ENCODE assay signal across 8 mouse cellular contexts in genomic region chr4:133600306-133600705, GRCm38 (mm10). TPM values are rescaled to one million over a fixed set of nuclear protein-coding genes. Genes with fewer than 3 reads are reported as not detected.
DNase-seq lines count a peak whose midpoint lies in the region; ATAC-seq lines count a peak whose summit lies in the region.

No protein-coding gene starts in this region.

- H3K27me3 ChIP-seq in erythroblast, embryonic 14.5 days (ENCODE audit: control insufficient read depth): peaks cover 38% of the 10 kb centered on the region
- peaks cover 40% of the 10 kb centered on the region for H3K27me3 ChIP-seq in neural tube, embryonic 11.5 days (ENCODE audit: control insufficient read depth, insufficient read depth, low read length)
- H3K27me3 ChIP-seq in limb, embryonic 13.5 days: peaks cover 58% of the 10 kb centered on the region
- H3K27me3 ChIP-seq in stomach, embryonic 15.5 days (replicated peaks): peaks cover 15% of the 10 kb centered on the region

- ATAC-seq in erythroblast, adult 5-6 weeks (replicated peaks; ENCODE audit: low FRiP score, poor library complexity, severe bottlenecking): no peak
- no peak for ATAC-seq in neural tube, embryonic 11.5 days (ENCODE audit: insufficient read depth, low FRiP score, low TSS enrichment)
- ATAC-seq in limb, embryonic 13.5 days (ENCODE audit: low FRiP score, low read depth): no peak
- ATAC-seq in stomach, embryonic 15.5 days (ENCODE audit: insufficient read depth, low FRiP score, low read depth): no peak
- ATAC-seq in erythroid progenitor cell, adult 5-6 weeks (replicated peaks; ENCODE audit: low FRiP score, poor library complexity, severe bottlenecking): no peak

- peaks cover 25% of the 10 kb centered on the region for H3K4me1 ChIP-seq in erythroblast, embryonic 14.5 days (ENCODE audit: control insufficient read depth)
- H3K4me1 ChIP-seq in neural tube, embryonic 11.5 days (ENCODE audit: control insufficient read depth, insufficient read depth, low read length): no peaks in the 10 kb centered on the region
- H3K4me1 ChIP-seq in limb, embryonic 13.5 days: peaks cover 21% of the 10 kb centered on the region
- H3K4me1 ChIP-seq in stomach, embryonic 15.5 days: peaks cover 15% of the 10 kb centered on the region

- H3K36me3 ChIP-seq in erythroblast, embryonic 14.5 days (ENCODE audit: control insufficient read depth): no peaks in the 10 kb centered on the region
- H3K36me3 ChIP-seq in neural tube, embryonic 11.5 days (ENCODE audit: control insufficient read depth, insufficient read depth, low read length): no peaks in the 10 kb centered on the region
- H3K36me3 ChIP-seq in limb, embryonic 13.5 days: peaks cover 21% of the 10 kb centered on the region
- H3K36me3 ChIP-seq in stomach, embryonic 15.5 days: no peaks in the 10 kb centered on the region

- 12% methylated on average over 9 of the region's 9 CpGs for WGBS in neural tube, embryonic 11.5 days
- 12% methylated on average over 9 of the region's 9 CpGs for WGBS in limb, embryonic 13.5 days
- 14% methylated on average over 9 of the region's 9 CpGs for WGBS in stomach, embryonic 15.5 days

- no peak for DNase-seq in neural tube, embryonic 11.5 days (ENCODE audit: low spot score)
- DNase-seq in neural tube, embryonic 10.5 days (ENCODE audit: extremely low spot score, low spot score): no peak
- DNase-seq in cerebellum, postnatal 25 days: no peak

- H3K9me3 ChIP-seq in erythroblast, embryonic 14.5 days (ENCODE audit: control insufficient read depth, low read length): no peaks in the 10 kb centered on the region
- no peaks in the 10 kb centered on the region for H3K9me3 ChIP-seq in neural tube, embryonic 11.5 days (ENCODE audit: control insufficient read depth, low read length)
- no peaks in the 10 kb centered on the region for H3K9me3 ChIP-seq in limb, embryonic 13.5 days
- H3K9me3 ChIP-seq in stomach, embryonic 15.5 days: no peaks in the 10 kb centered on the region

- H3K9ac ChIP-seq in neural tube, embryonic 11.5 days (ENCODE audit: low read length): no peak overlapping the region
- peak overlapping the region; percentile 63 for H3K9ac ChIP-seq in limb, embryonic 13.5 days
- H3K9ac ChIP-seq in stomach, embryonic 15.5 days: peak overlapping the region; percentile 44; the same call in 1 of the 2 replicates

- no peak overlapping the region for H3K27ac ChIP-seq in neural tube, embryonic 11.5 days (ENCODE audit: low read depth, low read length)
- peak overlapping the region; percentile 44; the same call in 1 of the 2 replicates for H3K27ac ChIP-seq in limb, embryonic 13.5 days
- H3K27ac ChIP-seq in stomach, embryonic 15.5 days: peak overlapping the region; percentile 87

- peak overlapping the region; percentile 64 for H3K4me3 ChIP-seq in erythroblast, embryonic 14.5 days (replicated peaks)
- H3K4me3 ChIP-seq in neural tube, embryonic 11.5 days (ENCODE audit: low read depth, low read length): peak overlapping the region; percentile 41
- peak overlapping the region; percentile 54 for H3K4me3 ChIP-seq in limb, embryonic 13.5 days
- peak overlapping the region; percentile 54 for H3K4me3 ChIP-seq in stomach, embryonic 15.5 days (replicated peaks)

- H3K4me2 ChIP-seq in neural tube, embryonic 11.5 days (ENCODE audit: low read depth): peak overlapping the region; percentile 72; the same call in 1 of the 2 replicates
- peak overlapping the region; percentile 79 for H3K4me2 ChIP-seq in limb, embryonic 13.5 days (replicated peaks)
- H3K4me2 ChIP-seq in stomach, embryonic 15.5 days: peak overlapping the region; percentile 78

RNA-seq across cellular contexts. Expression of gene Sfn, which starts 1.7 kb away (rescaled TPM):
- 0.06 and 0.22 TPM in 2 replicates for polyA plus RNA-seq in erythroblast, embryonic 14.5 days (2012)
- 0.84 TPM in 1 of 2 replicates, not detected in the other for total RNA-seq in erythroblast, adult 5-6 weeks (2015; ENCODE audit: low replicate concordance)
- 0.28 and 1.5 TPM in 2 replicates for total RNA-seq in erythroblast, adult 5-6 weeks (2017; ENCODE audit: low replicate concordance)
- 18.6 and 19.3 TPM in 2 replicates for polyA plus RNA-seq in neural tube, embryonic 11.5 days (2014; fragmentation: Nextera tagmentation; extraction: Ambion mirVana)
- polyA plus RNA-seq in limb, embryonic 13.5 days (2015; fragmentation: Nextera tagmentation; extraction: Ambion mirVana): 68.0 and 81.3 TPM in 2 replicates
- polyA plus RNA-seq in stomach, embryonic 15.5 days (2015; fragmentation: Nextera tagmentation; extraction: Ambion mirVana): 138 and 228 TPM in 2 replicates
- 2.9 TPM in 1 of 2 replicates, not detected in the other for total RNA-seq in erythroid progenitor cell, adult 5-6 weeks (2015; ENCODE audit: low replicate concordance)
- total RNA-seq in erythroid progenitor cell, adult 5-6 weeks (2017; ENCODE audit: low replicate concordance): 0.64 TPM in 1 of 2 replicates, not detected in the other

RNA-seq across cellular contexts. Expression of gene Gpn2, which starts 16.1 kb away (rescaled TPM):
- polyA plus RNA-seq in erythroblast, embryonic 14.5 days (2012): 4.0 and 4.2 TPM in 2 replicates
- 1.7 and 3.1 TPM in 2 replicates for total RNA-seq in erythroblast, adult 5-6 weeks (2015; ENCODE audit: low replicate concordance)
- total RNA-seq in erythroblast, adult 5-6 weeks (2017; ENCODE audit: low replicate concordance): 1.3 and 11.2 TPM in 2 replicates
- 24.6 and 31.9 TPM in 2 replicates for polyA plus RNA-seq in neural tube, embryonic 11.5 days (2014; fragmentation: Nextera tagmentation; extraction: Ambion mirVana)
- polyA plus RNA-seq in limb, embryonic 13.5 days (2015; fragmentation: Nextera tagmentation; extraction: Ambion mirVana): 18.0 and 19.6 TPM in 2 replicates
- 16.4 and 17.7 TPM in 2 replicates for polyA plus RNA-seq in stomach, embryonic 15.5 days (2015; fragmentation: Nextera tagmentation; extraction: Ambion mirVana)
- 4.2 and 12.3 TPM in 2 replicates for total RNA-seq in erythroid progenitor cell, adult 5-6 weeks (2015; ENCODE audit: low replicate concordance)
- total RNA-seq in erythroid progenitor cell, adult 5-6 weeks (2017; ENCODE audit: low replicate concordance): 4.2 and 5.0 TPM in 2 replicates

RNA-seq across cellular contexts. Expression of gene Gpatch3, which starts 25.8 kb away (rescaled TPM):
- polyA plus RNA-seq in erythroblast, embryonic 14.5 days (2012): 1.2 and 1.6 TPM in 2 replicates
- total RNA-seq in erythroblast, adult 5-6 weeks (2015; ENCODE audit: low replicate concordance): 0.84 TPM in 1 of 2 replicates, not detected in the other
- total RNA-seq in erythroblast, adult 5-6 weeks (2017; ENCODE audit: low replicate concordance): 9.7 and 26.5 TPM in 2 replicates
- 8.5 and 10.7 TPM in 2 replicates for polyA plus RNA-seq in neural tube, embryonic 11.5 days (2014; fragmentation: Nextera tagmentation; extraction: Ambion mirVana)
- polyA plus RNA-seq in limb, embryonic 13.5 days (2015; fragmentation: Nextera tagmentation; extraction: Ambion mirVana): 7.5 and 9.5 TPM in 2 replicates
- 6.2 and 6.5 TPM in 2 replicates for polyA plus RNA-seq in stomach, embryonic 15.5 days (2015; fragmentation: Nextera tagmentation; extraction: Ambion mirVana)
- 1.7 and 3.6 TPM in 2 replicates for total RNA-seq in erythroid progenitor cell, adult 5-6 weeks (2015; ENCODE audit: low replicate concordance)
- 4.1 and 19.7 TPM in 2 replicates for total RNA-seq in erythroid progenitor cell, adult 5-6 weeks (2017; ENCODE audit: low replicate concordance)

RNA-seq across cellular contexts. Expression of gene Nr0b2, which starts 47.1 kb away (rescaled TPM):
- not detected in 2 replicates for polyA plus RNA-seq in erythroblast, embryonic 14.5 days (2012)
- total RNA-seq in erythroblast, adult 5-6 weeks (2015; ENCODE audit: low replicate concordance): not detected in 2 replicates
- not detected in 2 replicates for total RNA-seq in erythroblast, adult 5-6 weeks (2017; ENCODE audit: low replicate concordance)
- polyA plus RNA-seq in neural tube, embryonic 11.5 days (2014; fragmentation: Nextera tagmentation; extraction: Ambion mirVana): not detected in 2 replicates
- 0.13 and 0.28 TPM in 2 replicates for polyA plus RNA-seq in limb, embryonic 13.5 days (2015; fragmentation: Nextera tagmentation; extraction: Ambion mirVana)
- 10.4 and 11.2 TPM in 2 replicates for polyA plus RNA-seq in stomach, embryonic 15.5 days (2015; fragmentation: Nextera tagmentation; extraction: Ambion mirVana)
- not detected in 2 replicates for total RNA-seq in erythroid progenitor cell, adult 5-6 weeks (2015; ENCODE audit: low replicate concordance)
- not detected in 2 replicates for total RNA-seq in erythroid progenitor cell, adult 5-6 weeks (2017; ENCODE audit: low replicate concordance)

RNA-seq across cellular contexts. Expression of gene Zdhhc18, which starts 49.6 kb away (rescaled TPM):
- 0.25 and 0.43 TPM in 2 replicates for polyA plus RNA-seq in erythroblast, embryonic 14.5 days (2012)
- total RNA-seq in erythroblast, adult 5-6 weeks (2015; ENCODE audit: low replicate concordance): 4.4 and 8.8 TPM in 2 replicates
- 3.8 and 8.8 TPM in 2 replicates for total RNA-seq in erythroblast, adult 5-6 weeks (2017; ENCODE audit: low replicate concordance)
- 3.5 and 5.5 TPM in 2 replicates for polyA plus RNA-seq in neural tube, embryonic 11.5 days (2014; fragmentation: Nextera tagmentation; extraction: Ambion mirVana)
- 3.1 and 5.9 TPM in 2 replicates for polyA plus RNA-seq in limb, embryonic 13.5 days (2015; fragmentation: Nextera tagmentation; extraction: Ambion mirVana)
- 5.4 and 5.8 TPM in 2 replicates for polyA plus RNA-seq in stomach, embryonic 15.5 days (2015; fragmentation: Nextera tagmentation; extraction: Ambion mirVana)
- 8.3 and 19.3 TPM in 2 replicates for total RNA-seq in erythroid progenitor cell, adult 5-6 weeks (2015; ENCODE audit: low replicate concordance)
- 3.9 and 11.2 TPM in 2 replicates for total RNA-seq in erythroid progenitor cell, adult 5-6 weeks (2017; ENCODE audit: low replicate concordance)

Comparison
In these comparisons a context has a peak if more than half of its experiments do, and no peak if none do; other contexts are left out.
1. RNA of gene Sfn, which starts 1.7 kb away (polyA plus RNA-seq): 138 to 228 TPM in stomach, embryonic 15.5 days, 68.0 to 81.3 TPM in limb, embryonic 13.5 days and 18.6 to 19.3 TPM in neural tube, embryonic 11.5 days; 0.06 to 0.22 TPM in erythroblast, embryonic 14.5 days; every median in the first group is over 10 times any median in the second.
2. Peak in every context shown above with its lines, with median percentiles within 50 percentile points of each other: H3K4me3 ChIP-seq and H3K4me2 ChIP-seq.